Mouse (Mus musculus) Muller cell, postnatal 12 days (primary cell): Measurements from ENCODE around the gene Ubr3.

Source experiments
- DNase-seq: peaks from one replicate; pipeline ENCODE4 v3.0.0-alpha.2; 2015; ENCODE audit errors: inconsistent ontology term

Gene Ubr3

GRCm38 (mm10) chr2:70031472-70031871, 134.4 kb downstream of the Ubr3 start:
- no peak for DNase-seq

GRCm38 (mm10) chr2:70034895-70035294, 137.8 kb downstream of the Ubr3 start:
- DNase-seq, result no peak

GRCm38 (mm10) chr2:70035358-70035757, 138.3 kb downstream of the Ubr3 start:
- DNase-seq, result no peak

- no peak for DNase-seq
Observed at GRCm38 (mm10) chr2:70037221-70037620, 140.2 kb downstream of the Ubr3 start.

GRCm38 (mm10) chr2:70038752-70039151, 141.7 kb downstream of the Ubr3 start, which contains the start of gene Myo3b:
Myo3b (plus strand) TSS chr2:70039126.
- no peak for DNase-seq

GRCm38 (mm10) chr2:70044466-70044865, 147.4 kb downstream of the Ubr3 start:
- DNase-seq, result no peak

- no peak for DNase-seq
Observed at GRCm38 (mm10) chr2:70047868-70048267, 150.8 kb downstream of the Ubr3 start.

- no peak for DNase-seq
Observed at GRCm38 (mm10) chr2:70053803-70054202, 156.8 kb downstream of the Ubr3 start.

GRCm38 (mm10) chr2:70058201-70058600, 161.2 kb downstream of the Ubr3 start:
- no peak for DNase-seq

- DNase-seq, result no peak
Observed at GRCm38 (mm10) chr2:70060359-70061345, 163.6 kb downstream of the Ubr3 start.

- DNase-seq, result no peak
Observed at GRCm38 (mm10) chr2:70065116-70065515, 168.1 kb downstream of the Ubr3 start.

GRCm38 (mm10) chr2:70065729-70066300, 168.8 kb downstream of the Ubr3 start:
- DNase-seq, result peak; percentile 60

- peak; percentile 11 for DNase-seq
Observed at GRCm38 (mm10) chr2:70066338-70067022, 169.4 kb downstream of the Ubr3 start.

- DNase-seq, result no peak
Observed at GRCm38 (mm10) chr2:70069861-70070260, 172.8 kb downstream of the Ubr3 start.
